Mouse (Mus musculus): ENCODE measurements around the gene Pdap1.
A peak's percentile ranks its signal among the peaks of the same experiment; 100 is the strongest.
"Not testable (repeated sequence)": the region's sequence is repeated elsewhere in the genome, so short reads cannot be mapped to it uniquely, and the experiment has no call there.

Gene Pdap1

DNA sequence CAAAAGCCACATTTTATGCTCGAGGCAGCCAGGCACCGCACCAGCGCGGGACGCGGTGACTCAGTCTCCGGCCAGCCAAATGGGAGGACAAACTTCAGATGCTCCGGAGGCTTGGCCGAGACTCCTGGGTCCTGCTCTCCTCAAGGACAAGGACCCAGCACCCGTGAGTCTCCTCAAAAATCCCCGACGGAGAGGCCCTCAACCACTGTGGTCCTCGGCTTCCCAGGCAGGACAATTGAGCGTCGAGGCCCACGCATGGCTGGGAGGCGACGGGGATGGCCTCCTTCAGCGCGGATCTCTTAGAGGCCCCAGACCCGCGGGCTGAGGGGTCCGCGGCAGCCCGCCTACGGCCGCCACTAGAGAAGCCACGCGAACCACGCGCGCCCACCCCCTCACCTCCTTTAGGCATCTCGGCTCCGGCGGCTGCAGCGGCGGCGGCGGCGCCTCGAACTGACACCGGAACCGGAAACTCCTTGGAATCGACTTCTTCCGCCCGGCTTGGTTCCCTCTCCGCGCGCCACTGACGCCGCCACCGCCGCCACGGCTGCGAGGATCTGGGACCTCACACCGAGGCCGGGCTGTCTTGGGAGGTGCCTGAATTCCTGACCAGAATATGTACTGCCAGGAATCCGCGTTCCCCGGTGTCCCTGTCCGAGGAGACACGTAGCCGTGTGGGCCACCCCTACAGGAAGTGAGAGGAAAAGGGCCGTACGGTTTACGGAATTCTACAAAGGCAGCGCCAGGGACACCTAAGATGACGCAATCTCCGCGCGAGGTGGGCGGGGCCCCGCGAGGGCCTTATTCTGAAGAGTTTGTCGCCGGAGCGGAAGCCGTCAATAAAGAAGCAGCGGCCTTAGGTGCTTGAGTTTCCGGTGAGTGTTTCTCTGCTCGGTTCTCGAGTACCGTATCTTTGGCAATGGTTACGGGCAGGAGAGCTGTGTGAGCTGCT lies at the start of gene Pdap1, which contains the start of gene Bud31:
TSS of gene Pdap1 (minus strand) at position 668 of the 949 bp plus-strand sequence.
TSS of gene Bud31 (plus strand) at position 792 of the 949 bp plus-strand sequence.
- DNase-seq (ENCODE audit: low spot score in 2 of 2) = peak; percentile 96

DNA sequence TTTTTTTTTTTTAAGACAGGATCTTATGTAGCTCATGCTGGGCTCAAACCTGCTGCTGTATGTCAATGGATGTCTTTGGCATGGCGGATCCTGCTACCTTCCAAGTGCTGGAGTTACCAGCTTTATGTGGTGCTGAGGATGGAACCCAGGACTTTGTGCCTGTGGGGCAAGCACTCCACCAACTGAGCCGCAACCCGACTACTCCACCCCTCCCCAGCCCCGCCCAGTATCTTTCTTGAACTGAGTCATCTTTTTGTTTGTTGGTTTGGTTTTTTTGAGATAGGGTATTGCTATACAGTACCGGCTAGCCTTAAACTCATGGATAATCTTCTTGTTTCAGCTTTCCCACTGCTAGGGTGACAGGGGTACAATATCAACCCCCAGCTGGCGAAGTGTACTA lies 49.4 kb upstream of the Pdap1 start:
- no peak for DNase-seq (ENCODE audit: low spot score in 2 of 2)

DNA sequence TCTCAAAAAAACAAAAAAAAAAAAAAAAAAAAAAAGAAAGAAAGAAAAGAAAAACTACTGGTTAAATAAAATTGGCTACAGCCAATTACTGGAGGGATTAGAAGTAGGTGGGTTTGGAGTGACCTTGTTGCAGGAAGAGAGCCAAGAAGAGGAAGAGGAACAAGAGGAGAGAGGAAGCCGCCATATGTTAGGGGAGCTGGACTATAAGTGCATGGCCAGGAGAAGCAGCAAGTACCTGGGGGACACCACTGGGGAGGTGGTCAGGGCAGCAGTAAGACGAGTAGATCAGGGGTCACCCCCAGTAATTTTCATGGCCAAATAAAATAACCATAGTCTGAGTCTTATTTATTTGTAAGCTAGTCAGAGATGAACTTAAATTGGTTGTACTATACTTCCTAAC lies 45.2 kb upstream of the Pdap1 start:
- DNase-seq (ENCODE audit: low spot score in 2 of 2) = no peak

DNA sequence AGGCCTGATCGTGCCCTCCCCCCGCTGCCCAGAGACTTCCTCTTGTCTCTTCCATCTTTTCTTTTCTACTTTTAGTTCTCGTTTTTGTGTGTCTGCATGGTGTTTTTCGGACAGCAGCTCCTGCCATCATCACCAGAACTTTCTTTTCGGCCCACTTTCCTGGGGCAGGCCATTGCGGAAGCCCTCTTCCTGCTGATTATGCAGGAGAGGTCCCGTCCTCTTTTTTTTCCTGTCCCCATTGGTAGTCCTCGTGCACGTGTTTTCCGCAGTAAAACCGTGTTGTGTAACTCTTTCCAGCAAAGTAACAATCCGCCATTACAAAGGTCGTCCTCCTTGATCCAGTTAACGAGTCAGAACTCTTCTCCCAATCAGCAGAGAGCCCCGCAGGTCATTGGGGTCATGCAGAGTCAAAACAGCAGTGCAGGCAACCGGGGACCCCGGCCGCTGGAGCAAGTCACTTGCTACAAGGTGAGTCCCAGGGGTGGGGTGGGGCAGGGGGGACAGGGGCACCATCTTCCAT lies 38.5 kb upstream of the Pdap1 start:
- no peak for DNase-seq (ENCODE audit: low spot score in 2 of 2)

DNA sequence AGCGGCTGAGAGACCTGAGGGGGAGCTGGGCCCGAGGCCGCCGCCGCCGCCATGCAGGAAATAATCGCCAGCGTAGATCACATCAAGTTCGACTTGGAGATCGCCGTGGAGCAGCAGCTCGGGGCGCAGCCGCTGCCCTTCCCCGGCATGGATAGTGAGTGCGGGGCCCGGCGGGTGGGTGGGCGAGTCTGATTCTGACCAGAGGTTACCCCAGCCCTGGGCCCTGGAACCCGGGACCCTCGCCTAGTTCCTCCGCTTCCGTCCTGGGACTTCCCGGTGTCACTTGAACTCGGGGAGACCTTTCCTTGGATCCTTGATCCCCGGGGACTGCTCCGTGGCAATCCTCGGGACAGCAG lies 27.2 kb upstream of the Pdap1 start:
- DNase-seq (ENCODE audit: low spot score in 2 of 2) = no peak

DNA sequence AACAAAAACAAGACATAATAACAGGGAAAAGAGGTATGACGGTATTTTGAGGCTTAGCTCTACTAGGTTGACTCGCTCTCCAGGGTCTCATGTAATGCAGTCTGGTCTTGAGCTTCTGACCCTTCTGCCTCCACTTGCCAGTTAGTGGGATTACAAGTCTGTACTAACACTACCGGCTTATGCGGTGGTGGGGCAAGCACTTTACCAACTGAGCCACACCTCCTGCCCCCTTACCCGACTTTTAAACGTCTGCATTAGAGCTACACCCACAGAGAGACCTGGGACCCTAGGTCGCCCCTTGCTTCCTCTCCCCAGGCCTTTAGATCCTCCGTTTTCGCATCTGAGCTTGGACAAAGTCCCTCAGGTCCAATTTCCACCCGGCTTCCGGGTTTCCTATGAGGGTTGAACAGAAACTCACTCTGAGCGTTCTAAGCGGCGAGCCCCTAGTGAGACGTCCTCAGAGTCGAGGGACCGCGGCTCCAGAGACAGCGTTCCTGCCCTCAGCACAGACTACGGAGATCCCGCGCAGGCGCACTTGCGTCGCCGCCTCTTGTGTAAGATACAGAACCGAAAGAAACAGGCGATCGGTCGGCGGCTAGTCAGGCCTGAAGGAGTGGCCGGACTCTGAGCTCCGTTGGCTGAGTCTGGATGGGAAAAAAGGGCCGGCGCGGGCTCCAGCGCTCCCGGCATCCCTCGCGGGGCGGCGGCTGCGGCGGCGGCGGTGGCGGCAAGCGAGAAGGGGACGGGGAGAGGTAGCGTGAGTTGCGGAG lies 26.7 kb upstream of the Pdap1 start, which contains the start of the genes Ptcd1 and Cpsf4:
TSS of gene Ptcd1 (minus strand) at position 573 of the 770 bp plus-strand sequence.
TSS of gene Cpsf4 (plus strand) at position 678 of the 770 bp plus-strand sequence.
- peak; percentile 100 for DNase-seq (ENCODE audit: low spot score in 2 of 2)

DNA sequence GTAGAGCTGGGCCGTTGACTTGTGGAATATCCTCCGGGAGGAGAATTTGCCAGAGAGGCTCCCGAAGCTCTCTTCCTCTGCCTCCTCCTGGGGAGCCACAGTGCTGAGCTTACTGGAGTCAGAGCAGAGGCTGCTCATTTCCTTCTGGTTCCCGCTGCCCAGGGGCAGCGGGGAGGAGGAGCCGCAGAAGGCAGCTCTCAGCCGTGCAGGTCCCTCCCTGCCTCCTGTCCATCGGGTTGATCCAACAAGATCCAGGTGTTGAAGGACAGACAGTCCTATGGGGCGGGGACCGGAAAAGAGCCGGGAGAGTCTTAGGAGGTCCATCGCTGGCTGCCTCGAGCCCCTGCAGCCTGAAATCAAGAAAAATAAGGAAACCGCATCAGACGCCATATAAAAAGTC lies 25.1 kb upstream of the Pdap1 start:
- no peak for DNase-seq (ENCODE audit: low spot score in 2 of 2)

DNA sequence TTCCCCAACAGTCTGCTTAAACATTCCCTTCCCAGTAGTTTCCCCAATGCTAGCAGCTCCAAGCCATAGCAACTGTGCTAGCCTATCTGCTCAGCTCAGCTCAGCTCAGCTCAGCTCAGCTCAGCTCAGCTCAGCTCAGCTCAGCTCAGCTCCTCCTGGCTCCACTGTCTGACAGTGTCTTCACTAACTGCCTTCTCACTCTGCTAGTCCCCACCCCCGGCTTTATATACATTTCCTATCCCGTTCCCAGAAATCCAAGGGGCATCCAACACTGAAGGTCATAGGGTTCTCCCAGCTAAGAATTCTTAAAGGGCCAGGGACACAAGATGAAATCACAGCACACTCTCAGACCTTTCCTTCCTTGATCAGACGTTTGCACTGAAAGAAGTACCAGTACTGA lies 24.7 kb upstream of the Pdap1 start:
- no peak for DNase-seq (ENCODE audit: low spot score in 2 of 2)

DNA sequence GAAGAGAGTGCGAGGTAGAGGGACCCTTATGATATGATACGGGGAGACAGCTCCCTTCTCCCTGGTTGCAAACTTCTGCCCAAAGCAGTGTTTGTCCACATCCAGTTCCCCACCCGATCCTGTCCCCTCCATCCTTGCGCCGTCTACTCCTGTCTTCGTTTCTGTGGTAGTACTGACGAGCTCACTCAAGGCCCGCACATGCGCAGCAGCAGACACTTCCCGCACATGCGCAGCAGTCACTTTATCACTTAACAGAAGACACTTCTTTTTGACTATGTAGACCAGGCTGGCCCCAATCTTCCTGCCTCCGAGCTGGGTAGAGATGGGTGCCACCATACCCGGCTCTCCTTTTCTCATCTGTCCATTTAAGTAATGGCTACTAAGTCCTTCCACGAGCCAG lies 21.3 kb upstream of the Pdap1 start:
- no peak for DNase-seq (ENCODE audit: low spot score in 2 of 2)

DNA sequence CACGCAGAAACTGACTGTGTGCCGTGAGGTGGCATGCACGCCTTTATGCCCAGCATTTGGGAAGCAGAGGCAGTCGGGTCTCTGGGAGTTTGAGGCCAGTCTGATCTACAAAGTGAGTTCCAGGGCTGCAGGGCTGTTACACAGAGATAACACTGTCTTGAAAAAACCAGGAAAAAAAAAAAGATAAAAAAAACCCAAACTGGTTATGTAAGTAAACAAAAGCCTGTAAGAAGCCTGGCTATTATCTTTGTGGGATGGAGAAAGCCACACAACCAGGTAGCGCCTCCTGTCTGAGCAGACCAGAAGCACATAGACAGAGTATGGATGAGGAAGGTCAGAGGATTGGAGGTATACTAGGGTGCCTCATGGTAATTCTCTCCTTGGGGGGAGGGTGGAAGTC lies 12.7 kb upstream of the Pdap1 start:
- DNase-seq (ENCODE audit: low spot score in 2 of 2) = no peak

DNA sequence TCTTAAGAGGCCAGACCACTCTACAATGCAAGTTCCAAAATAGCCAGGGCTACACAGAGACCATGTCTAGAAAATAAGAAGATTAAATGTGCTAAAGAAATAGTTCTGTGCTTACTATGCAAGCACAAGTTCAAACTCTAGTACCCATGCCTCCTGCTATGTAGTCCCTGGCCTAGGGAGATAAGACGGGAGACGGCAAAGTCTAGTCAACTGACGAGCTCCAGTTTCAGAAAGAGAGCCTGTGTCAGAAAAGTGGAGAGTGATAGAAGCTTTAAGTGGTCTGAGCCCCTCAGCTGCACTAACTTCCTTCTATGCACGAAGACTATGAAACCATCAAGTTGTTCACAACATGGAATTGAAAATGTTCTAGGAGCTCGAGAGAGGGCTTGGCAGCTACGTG lies 9.3 kb upstream of the Pdap1 start:
- DNase-seq (ENCODE audit: low spot score in 2 of 2) = no peak

DNA sequence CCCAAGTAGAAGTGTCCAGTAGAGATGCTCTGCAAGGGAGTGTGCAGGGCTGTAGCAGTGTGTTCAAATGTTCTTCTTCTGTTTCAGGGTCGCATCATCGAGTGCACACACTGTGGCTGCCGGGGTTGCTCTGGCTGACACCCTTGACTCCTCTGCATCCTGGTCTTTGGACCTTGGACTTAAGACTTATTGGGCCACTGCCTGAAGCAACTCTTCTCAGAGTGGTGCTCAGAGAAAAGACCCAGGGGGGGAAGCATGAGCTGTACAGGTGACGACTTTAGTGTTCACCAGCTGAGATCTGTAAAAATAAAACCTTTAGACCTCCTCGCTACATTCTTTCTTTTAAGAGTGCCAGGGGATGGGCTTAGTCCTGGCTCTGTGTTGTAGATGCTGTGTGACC lies 7.7 kb upstream of the Pdap1 start:
- no peak for DNase-seq (ENCODE audit: low spot score in 2 of 2)

DNA sequence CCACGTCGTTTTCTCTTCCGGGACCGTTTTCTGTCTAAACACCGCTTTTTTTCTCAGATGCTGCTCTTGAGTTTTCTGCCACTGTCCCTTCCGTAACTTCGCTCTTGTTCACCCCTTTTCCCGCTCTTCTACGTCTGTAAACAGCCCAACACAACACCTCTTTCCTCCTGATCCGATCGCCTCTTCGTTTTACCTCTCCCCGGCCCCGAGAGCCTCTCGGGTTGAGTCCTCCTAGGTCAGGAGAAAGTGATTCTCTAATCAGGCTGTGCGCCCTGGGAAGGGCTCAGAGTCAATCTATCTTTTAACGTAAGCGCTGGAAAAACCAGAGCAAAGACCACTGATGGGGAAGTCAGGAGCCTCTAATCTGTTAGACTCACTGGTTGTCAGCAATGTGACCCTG lies 573 bp upstream of the Pdap1 start:
- no peak for DNase-seq (ENCODE audit: low spot score in 2 of 2)

DNA sequence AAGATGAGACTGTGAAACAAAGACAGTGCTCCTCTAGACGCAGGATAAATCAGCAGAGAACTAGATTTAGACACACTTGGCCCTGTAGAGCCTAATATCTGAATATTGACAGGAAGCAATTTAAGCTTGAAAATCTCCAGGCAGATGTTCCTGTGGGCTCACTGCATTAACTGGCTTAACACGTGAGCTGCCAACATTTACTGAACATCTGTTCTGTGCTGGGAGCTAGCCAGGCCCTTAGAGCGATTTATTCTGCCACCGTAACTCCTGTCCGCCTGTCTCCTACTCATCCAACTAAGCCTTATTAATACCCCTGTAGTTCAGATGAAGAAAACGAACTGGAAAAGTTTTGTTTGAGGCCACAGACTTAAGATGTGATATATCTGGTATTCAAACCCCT lies 1.2 kb downstream of the Pdap1 start:
- no peak for DNase-seq (ENCODE audit: low spot score in 2 of 2)

DNA sequence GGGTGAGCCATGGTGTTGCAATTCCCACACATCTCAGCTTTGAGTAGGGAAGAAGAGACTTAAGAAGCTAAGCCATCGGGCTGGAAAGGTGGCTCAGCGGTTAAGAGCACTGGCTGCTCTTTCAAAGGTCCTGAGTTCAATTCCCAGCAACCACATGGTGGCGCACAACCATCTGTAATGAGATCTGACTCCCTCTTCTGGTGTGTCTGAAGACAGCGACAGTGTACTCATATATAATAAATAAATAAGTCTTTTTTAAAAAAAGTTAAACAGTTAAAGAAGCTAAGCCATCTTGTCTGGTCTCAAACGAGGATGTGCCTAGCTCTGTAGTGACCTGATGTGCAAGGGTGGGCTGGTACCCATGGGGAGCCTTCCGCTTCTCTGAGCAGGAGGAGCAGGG lies 6.8 kb downstream of the Pdap1 start:
- not testable (repeated sequence) for DNase-seq (ENCODE audit: low spot score in 2 of 2)

DNA sequence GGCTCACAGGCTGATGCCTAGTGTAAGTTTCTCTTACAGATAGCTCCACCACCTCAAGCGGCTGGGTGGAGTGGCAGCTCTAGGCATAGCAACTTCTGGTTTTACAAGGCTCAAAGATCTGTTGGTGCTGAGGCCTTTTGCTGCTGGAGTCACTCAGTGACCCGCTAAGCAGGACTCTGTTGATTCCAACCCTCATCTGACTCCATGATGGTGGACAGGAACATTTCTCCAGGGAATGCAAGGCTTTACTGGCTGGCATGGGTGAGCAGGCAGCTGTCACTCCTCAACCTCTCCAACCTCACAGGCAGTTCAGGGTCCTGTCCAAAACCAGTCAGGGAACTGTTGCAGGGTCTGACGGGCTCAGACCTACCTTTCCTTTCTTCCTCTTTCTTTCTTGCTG lies 9.0 kb downstream of the Pdap1 start:
- no peak for DNase-seq (ENCODE audit: low spot score in 2 of 2)

DNA sequence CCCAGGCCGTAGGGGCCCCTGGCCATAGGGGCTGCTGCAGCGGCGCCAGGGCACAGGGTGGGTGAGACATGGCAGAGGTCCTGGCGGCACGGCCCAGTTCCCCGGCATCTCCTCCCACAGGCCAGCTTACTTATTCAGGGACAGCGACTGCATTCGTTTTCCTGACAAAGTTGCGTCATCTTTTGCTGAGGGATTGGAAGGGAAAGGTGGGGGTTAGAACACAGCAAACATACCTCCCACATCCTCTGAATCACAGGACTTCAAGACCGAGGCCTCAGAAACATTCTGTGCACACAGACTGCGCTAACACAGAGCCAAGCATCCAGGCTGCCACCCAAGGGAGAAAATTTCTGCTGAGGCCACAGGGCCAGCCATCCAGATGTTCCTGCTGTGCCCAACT lies 9.8 kb downstream of the Pdap1 start:
- DNase-seq (ENCODE audit: low spot score in 2 of 2) = peak; percentile 67 to 69

DNA sequence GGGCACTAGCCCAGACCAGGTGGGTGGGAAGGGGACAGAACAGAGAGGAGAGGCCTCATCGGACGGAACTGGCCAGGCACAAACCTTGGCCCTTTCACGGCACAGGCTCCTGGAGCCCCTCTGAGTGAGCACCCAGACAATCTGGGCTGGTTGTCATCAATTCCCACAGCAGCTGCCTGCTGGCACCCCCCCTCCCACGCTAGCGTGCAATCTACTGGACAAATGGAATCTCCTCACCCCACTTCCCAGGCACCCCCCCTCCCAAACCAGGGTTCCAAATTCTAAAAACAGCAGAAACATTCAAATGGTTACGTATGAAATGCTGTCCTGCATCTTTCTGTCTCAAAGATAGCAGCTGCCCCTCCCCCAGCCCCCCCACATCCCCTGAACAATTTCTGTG lies 10.3 kb downstream of the Pdap1 start:
- DNase-seq (ENCODE audit: low spot score in 2 of 2) = peak in 1 of 2 experiments; percentile 40

DNA sequence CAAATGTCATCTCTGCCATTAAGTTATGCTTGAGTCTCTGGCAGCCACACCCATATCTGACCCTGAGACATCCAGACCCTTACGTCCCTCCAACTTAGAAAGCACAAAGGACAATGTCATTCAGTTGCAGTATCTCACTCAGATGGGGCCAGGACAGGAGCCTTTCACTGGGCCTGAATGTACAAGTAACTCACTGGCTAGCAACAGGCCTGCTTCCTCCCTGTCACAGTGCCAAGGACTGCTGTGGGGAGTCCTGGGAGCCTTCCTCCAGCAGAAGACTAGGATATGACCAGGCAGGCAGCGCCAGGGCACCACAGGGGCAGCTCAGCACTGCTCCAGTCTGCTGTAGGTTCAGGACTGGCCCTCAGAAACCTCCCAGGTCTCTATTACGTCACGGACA lies 10.9 kb downstream of the Pdap1 start:
- DNase-seq (ENCODE audit: low spot score in 2 of 2) = no peak

DNA sequence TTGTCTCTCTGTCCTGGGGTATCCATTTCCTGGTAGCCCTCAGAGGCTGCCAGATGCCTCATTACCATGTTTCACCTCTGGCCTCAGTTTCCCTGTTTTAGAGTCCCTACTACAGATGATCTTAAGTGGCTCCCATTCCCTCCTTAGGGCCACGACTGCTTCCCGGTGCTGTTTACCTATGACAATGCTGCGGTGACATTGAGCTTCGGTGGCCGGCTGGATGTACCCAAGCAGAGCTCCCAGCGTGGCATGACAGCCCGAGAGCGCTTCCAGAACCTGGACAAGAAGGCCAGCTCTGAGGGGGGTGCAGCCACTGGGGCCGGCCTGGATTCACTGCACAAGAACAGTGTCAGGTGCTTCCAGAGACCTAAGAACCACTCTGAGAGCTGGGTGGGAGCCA lies 13.5 kb downstream of the Pdap1 start:
- no peak for DNase-seq (ENCODE audit: low spot score in 2 of 2)

DNA sequence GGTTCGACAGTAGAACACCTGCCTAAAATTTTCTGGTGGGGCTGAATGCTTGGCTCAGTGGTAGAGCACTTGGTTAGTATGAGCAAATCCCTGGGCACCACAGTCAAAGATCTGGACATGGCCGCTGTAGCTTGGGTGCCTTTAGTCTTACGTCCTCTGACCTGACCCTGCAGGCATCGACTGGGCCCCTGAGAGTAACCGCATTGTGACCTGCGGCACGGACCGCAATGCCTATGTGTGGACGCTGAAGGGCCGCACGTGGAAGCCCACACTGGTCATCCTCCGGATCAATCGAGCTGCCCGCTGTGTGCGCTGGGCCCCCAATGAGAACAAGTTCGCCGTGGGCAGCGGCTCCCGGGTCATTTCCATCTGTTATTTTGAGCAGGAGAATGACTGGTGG lies 16.6 kb downstream of the Pdap1 start:
- no peak for DNase-seq (ENCODE audit: low spot score in 2 of 2)

DNA sequence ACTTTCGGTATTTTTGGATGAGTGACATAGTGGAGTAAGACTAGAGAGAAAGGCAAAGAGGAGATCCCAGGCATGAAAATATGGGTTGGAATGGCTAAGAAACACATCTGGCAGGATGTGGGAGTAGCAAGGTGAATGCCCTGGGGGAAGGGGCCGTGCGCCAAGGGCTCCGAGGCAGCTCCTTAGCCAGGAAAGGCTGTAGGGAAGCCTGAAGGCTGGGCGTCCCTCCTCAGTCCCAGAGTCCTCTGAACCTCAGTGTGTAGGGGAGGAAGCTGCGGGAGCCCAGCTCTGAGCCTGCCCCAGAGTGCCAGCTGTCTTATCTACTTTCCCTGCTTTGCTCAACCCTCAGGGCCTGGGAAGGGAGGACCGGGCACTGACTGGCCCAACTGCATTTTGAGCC lies 19.1 kb downstream of the Pdap1 start:
- DNase-seq (ENCODE audit: low spot score in 2 of 2) = no peak

DNA sequence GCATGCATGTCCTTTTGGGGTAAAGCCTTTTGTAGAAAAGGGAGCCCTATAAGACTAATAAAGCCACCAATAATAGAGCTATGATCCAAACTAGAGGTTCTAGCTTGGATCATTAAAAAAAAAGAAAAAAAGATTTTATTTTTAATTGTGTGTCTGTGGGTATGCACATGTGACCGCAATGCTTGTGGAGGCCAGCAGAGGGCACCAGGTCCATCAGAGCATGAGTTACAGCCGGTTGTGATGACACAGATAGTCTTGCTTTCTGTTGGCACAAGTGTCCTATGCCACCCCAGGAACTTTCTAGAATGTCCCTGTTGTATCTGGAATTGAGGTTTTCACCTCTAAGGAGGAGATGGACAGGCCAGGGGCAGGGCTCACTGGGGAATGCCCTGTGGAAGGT lies 20.7 kb downstream of the Pdap1 start:
- DNase-seq (ENCODE audit: low spot score in 2 of 2) = no peak
